Mouse (Mus musculus) heart, postnatal 4 days (tissue): ENCODE results near the gene Mrpl21. TPM values are rescaled to one million over a fixed set of nuclear protein-coding genes. Genes with fewer than 3 reads are reported as not detected.

Source experiments
- DNase-seq: peaks from one replicate; pipeline ENCODE4 v3.0.0; 2021
- total RNA-seq, 2 experiments: library from RNA; stranded (reverse); gene quantifications; 2 replicates each; pipeline ENCODE4 v1.2.3; 2021

Mrpl21 gene
- total RNA-seq, 2 experiments from 2014 or later: 69.4 to 71.9 TPM

- DNase-seq: no peak
Measured at GRCm38 (mm10) chr19:3304017-3304416, 21.3 kb downstream of the Mrpl21 start.

- DNase-seq: no peak
Measured at GRCm38 (mm10) chr19:3307175-3307949, 24.7 kb downstream of the Mrpl21 start.

- DNase-seq: no peak
Measured at GRCm38 (mm10) chr19:3319341-3319740, 36.6 kb downstream of the Mrpl21 start.

GRCm38 (mm10) chr19:3320086-3320485 is 37.4 kb downstream of the Mrpl21 start:
- no peak for DNase-seq

- no peak for DNase-seq
Measured at GRCm38 (mm10) chr19:3320801-3321200, 38.1 kb downstream of the Mrpl21 start.

- DNase-seq: peak; percentile 84
Measured at GRCm38 (mm10) chr19:3321617-3322016, 38.9 kb downstream of the Mrpl21 start.

- peak; percentile 69 for DNase-seq
Measured at GRCm38 (mm10) chr19:3322261-3322969, 39.7 kb downstream of the Mrpl21 start, which contains the start of gene Cpt1a. Gene Cpt1a (plus strand): TSS chr19:3322334.

- peak; percentile 93 for DNase-seq
Measured at GRCm38 (mm10) chr19:3323201-3323621, 40.5 kb downstream of the Mrpl21 start.

- peak; percentile 81 for DNase-seq
Measured at GRCm38 (mm10) chr19:3323753-3324270, 41.1 kb downstream of the Mrpl21 start.

- DNase-seq: peak; percentile 40
Measured at GRCm38 (mm10) chr19:3324271-3324811, 41.6 kb downstream of the Mrpl21 start.

- DNase-seq: peak; percentile 97
Measured at GRCm38 (mm10) chr19:3324931-3325711, 42.4 kb downstream of the Mrpl21 start.

GRCm38 (mm10) chr19:3325771-3326478 is 43.2 kb downstream of the Mrpl21 start:
- DNase-seq: peak; percentile 46

GRCm38 (mm10) chr19:3326479-3327047 is 43.9 kb downstream of the Mrpl21 start:
- peak; percentile 49 for DNase-seq

- DNase-seq: no peak
Measured at GRCm38 (mm10) chr19:3333247-3333646, 50.5 kb downstream of the Mrpl21 start.

GRCm38 (mm10) chr19:3333694-3334515 is 51.2 kb downstream of the Mrpl21 start:
- DNase-seq: no peak

- DNase-seq: no peak
Measured at GRCm38 (mm10) chr19:3334550-3334949, 51.8 kb downstream of the Mrpl21 start.

- DNase-seq: no peak
Measured at GRCm38 (mm10) chr19:3335917-3336316, 53.2 kb downstream of the Mrpl21 start.

GRCm38 (mm10) chr19:3336485-3337255 is 54.0 kb downstream of the Mrpl21 start:
- no peak for DNase-seq

GRCm38 (mm10) chr19:3339187-3339586 is 56.5 kb downstream of the Mrpl21 start:
- DNase-seq: no peak

GRCm38 (mm10) chr19:3341021-3341420 is 58.3 kb downstream of the Mrpl21 start:
- no peak for DNase-seq
